Mouse (Mus musculus) CH12.LX (cell line): Measurements from ENCODE around the gene Dpp6.

ENCODE experiments used
- GABPA ChIP-seq: IDR thresholded peaks from 2 replicates; pipeline ENCODE4 v1.6.1; 2012; ENCODE audit warnings: low read depth, low read length, improper control_type of control experiment, inconsistent platforms; ENCODE audit not compliant: insufficient replicate concordance
- IRF4 ChIP-seq: IDR thresholded peaks from 2 replicates; pipeline ENCODE4 v1.6.1; 2014; ENCODE audit warnings: low read depth, mild to moderate bottlenecking, inconsistent platforms, low read length, improper control_type of control experiment
- JUND ChIP-seq: conservative IDR thresholded peaks from 2 replicates; pipeline ENCODE4 v1.6.1; 2011; ENCODE audit warnings: low read depth, low read length, improper control_type of control experiment
- NELFE ChIP-seq: IDR thresholded peaks from 2 replicates; pipeline ENCODE4 v1.6.1; 2011; ENCODE audit warnings: low read depth, low read length, improper control_type of control experiment
- POLR2A ChIP-seq: IDR thresholded peaks from 2 replicates; pipeline ENCODE4 v1.6.1; 2011; ENCODE audit warnings: low read depth, mild to moderate bottlenecking, improper control_type of control experiment, low read length

DNA sequence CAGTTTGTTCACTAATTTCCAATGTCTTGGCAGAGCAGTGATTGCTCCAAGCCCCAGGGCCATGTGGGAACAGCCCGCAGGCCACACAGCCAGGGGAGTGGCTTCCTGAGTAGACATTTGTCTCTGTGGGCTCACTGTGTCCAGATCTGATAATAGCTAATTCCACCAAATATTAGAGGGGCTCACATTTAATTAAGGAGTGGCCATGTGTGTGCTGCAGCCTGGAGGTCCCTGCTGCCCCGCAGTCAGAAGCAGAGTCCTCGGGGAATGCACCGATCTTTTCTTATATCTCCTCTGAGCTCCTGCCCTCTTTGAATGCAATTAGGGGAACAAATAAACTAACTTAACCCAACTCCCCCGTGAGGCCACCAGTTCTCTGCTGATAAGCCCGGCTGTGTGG is 889.5 kb downstream of the Dpp6 start:
- TF ChIP-seq POLR2A: no peak
- no peak for TF ChIP-seq NELFE
- TF ChIP-seq GABPA: no peak
- no peak for TF ChIP-seq JUND
- no peak for TF ChIP-seq IRF4
